Mouse (Mus musculus): Measurements from ENCODE around the gene Lrrc30.

GRCm38 (mm10) chr17:67583422-67583821 lies 49.1 kb downstream of the Lrrc30 start:
- TF ChIP-seq CTCF (IDR thresholded peaks at IDR 0.05; ENCODE audit: borderline replicate concordance, control insufficient read depth, extremely low read depth, insufficient read depth, low read length, poor library complexity) (no peak), POLR2A (IDR thresholded peaks at IDR 0.05; ENCODE audit: control insufficient read depth, extremely low read depth, insufficient read depth, low read length, poor library complexity) (no peak)
